Mouse (Mus musculus) regulatory T cell (primary cell): Measurements from ENCODE around the gene Dhrs4.

ENCODE experiments used
- in situ Hi-C: fragments of 300-600 bp; cut with MboI, MseI; formaldehyde crosslinking; loops from one replicate; pipeline ENCODE4 v1.15.1; 2025; ENCODE audit warnings: high pct_unique_total_duplicates

Dhrs4 gene

GRCm38 (mm10) chr14:55478651-55479599, at the start of gene Dhrs4:
TSS of gene Dhrs4 (plus strand) at chr14:55478758.
- in situ Hi-C loops = no loop called here

GRCm38 (mm10) chr14:55430255-55430654, 48.3 kb upstream of the Dhrs4 start:
- in situ Hi-C loops = no loop called here

DNA sequence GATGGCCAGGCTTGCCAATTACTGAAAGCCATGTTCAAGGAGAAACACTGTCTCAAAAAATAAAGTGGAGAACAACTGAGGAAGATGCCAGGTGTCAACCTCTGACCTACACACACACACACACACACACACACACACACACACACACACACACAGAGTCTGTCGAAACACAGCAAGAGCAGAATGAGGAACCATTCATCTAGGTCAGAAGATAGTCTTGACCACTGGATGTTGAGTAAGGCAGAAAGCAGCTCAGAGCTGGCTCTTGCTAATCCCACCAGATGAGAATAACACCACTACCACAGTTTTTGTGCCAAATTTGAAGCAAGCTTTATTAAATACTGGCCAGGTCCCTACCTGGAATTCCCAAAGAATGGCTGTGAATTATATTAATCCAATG, 45.5 kb upstream of the Dhrs4 start:
- in situ Hi-C loops = no loop called here

- in situ Hi-C loops = no loop called here
Measured at GRCm38 (mm10) chr14:55434825-55435224, 43.7 kb upstream of the Dhrs4 start.

DNA sequence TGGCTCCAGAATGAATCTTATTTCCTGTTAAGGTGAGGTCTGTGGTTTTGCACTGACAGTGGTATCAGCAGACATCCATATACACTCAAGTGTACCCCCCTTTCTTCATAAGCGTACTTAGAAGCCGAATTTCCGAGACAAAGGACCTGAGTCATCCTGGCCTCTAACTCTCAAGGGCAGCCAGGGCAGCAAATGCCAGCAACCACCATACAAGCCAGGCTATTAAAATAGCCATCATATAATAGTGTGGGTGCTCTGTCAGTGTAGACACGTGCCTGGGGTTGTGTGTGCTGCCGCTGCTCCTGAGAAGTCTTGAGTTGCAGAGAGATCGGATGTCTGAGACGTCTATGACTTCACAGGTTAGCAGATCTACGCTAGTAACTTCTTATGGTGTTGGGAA, 41.4 kb upstream of the Dhrs4 start:
- in situ Hi-C loops = no loop called here

DNA sequence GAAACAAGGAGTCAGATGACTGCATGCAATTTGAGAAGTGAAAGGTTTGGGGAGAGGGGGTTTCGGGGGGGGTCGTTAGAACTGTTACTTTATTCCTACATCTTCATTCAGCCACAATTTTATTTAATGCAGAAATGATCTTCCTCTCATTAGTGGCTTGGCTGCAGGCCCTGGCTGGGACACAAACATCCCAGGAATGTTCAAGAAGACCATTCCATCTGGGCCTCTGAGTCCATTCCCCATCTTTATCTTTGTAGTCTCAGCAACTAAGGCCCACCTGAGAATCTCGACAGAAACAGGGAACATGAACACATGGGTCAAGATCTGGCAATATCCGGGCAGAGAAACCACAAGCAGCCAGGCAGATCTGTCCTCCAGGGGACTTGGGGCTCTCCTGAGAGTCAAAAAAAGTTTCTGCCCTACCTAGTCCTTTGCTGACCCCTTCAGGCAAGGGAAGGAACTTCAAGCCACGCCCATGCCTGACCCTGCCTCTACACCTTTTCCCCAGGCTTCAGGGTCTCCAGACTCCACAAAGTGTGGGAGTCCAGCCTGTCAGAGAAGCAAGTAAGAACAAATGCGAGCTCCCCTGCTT, 40.3 kb upstream of the Dhrs4 start:
- in situ Hi-C loops = no loop called here

DNA sequence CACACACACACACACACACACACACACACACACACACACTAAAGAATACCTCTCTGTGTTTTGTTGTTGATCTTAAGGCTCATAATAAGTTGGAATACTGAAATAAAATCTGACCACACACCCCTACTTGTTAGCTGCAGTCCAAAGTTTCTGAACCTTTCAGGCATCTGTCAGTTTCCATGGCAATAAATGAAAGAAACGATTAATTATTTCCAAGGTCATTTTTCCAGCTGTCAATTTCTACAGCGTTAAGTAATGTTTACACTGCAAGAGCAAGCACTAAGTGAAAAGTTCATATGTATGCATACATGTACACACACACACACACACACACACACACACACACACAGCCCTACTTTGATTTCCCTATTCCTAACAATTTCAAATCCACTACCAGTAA, 20.9 kb upstream of the Dhrs4 start:
- in situ Hi-C loops = no loop called here

DNA sequence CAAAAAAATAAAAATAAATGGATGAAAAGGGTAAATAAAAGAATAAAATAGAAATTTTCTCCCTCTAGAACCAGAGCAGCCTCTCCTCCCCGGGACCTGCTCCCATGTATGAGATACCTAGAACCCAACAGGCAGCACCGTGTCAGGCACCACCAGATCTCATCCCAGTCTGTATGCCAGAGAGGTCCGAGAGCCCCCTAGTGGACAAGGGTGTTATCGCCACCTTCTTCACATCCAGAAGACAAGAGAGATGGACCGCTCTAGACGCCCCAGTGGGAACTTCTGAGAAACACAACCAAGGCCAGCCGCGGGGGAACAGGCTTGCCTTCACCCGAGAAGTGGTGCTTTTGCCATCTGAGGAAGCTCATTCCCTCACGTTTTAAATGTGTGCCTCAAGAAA, 20.3 kb upstream of the Dhrs4 start:
- in situ Hi-C loops = no loop called here

DNA sequence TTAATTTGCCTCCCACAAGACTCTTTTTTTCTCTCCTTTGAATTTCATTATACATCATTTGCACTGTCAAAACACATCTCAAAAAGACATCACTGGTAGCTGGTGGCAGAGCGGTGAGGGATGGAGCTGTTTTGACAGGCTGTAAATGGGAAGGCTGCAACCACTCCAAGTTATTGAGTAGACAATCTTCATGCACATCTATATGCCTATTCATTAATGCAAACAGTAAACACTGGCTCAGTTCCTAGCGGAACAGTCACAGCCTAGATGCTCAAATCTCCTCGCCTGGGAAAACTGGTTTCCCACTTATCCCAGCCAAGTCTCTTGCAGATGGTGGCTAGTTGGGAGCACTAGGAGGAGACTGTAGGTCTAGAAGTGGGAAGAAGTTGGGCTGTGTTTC, 19.8 kb upstream of the Dhrs4 start:
- in situ Hi-C loops = no loop called here

DNA sequence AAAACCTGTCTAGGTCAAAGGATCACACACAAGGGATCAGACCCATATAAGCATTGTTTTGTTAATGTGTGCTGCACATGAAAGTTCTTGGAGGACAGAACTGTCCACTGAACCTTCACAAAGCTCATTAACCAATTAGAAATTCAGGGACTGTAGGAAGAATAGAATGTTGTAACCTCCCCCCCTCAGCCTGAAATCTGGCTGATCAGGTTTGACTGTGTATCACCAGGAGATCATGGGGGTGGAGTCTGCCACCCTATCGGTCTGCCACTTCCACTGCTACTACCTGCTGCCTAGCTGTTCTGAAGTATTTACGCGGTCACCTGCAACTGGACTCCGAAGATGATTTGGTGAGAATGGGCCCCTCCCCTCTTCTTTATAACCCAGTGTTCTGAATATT, 18.8 kb upstream of the Dhrs4 start:
- in situ Hi-C loops = no loop called here

DNA sequence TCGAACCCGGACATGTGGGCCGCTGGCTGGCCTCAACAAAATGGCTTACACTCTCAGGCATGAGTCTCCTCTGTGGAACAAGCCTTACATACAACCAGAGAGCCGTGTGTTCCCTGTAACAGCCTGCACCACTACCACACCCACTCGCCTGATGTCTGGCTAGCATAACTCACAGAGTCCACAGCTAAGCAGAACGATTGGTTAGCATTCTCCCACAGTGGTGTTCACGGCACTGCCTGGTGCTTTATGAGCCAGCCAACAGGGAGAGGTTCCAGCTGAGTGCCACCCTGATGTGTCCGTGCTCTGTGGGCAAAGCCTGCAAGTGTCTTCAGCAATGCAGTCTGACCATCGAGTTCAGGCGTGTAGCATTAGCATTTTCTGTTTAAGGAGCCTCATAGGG, 18.3 kb upstream of the Dhrs4 start:
- in situ Hi-C loops = no loop called here

GRCm38 (mm10) chr14:55461757-55462156, 16.8 kb upstream of the Dhrs4 start:
- in situ Hi-C loops = no loop called here

DNA sequence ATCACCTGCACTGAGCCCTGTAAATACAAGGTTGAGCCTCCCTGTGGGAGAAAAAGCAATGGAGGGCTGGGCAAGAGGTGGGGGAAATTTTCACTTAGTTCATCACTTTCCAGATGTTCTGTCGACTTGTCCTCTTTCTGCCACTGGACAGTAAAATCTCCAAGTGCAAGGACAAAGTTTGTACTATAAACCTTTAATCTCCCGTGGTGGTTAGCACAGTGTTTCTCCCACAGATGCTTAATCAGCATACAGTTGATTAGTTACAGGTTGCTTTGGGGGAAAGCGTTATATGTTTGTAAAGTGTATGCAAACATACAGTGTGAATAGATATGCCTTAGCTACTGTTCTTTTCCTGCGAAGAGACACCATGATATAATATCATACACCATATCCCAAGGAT, 12.1 kb upstream of the Dhrs4 start:
- in situ Hi-C loops = no loop called here

DNA sequence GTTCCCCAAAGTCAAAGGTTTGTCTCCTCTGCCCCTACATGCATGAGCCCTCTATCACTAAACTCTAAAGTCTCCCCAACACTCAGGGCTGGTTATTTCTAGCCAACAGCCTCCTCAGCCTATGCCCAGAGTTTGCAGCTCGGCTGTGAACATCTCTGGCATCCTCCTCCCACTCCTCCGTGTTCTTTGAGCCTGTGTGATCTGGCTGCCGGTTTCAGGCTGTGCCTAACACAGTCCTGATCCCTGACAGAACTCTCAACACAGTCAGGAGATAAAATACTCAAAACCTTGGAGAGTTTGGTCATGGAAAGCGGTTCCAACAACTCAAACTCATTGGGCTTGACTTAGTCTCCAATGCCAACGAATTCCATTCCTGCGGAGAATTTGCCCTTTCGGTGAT, 11.4 kb upstream of the Dhrs4 start:
- in situ Hi-C loops = no loop called here

- in situ Hi-C loops = no loop called here
Measured at GRCm38 (mm10) chr14:55468301-55468741, 10.2 kb upstream of the Dhrs4 start.

DNA sequence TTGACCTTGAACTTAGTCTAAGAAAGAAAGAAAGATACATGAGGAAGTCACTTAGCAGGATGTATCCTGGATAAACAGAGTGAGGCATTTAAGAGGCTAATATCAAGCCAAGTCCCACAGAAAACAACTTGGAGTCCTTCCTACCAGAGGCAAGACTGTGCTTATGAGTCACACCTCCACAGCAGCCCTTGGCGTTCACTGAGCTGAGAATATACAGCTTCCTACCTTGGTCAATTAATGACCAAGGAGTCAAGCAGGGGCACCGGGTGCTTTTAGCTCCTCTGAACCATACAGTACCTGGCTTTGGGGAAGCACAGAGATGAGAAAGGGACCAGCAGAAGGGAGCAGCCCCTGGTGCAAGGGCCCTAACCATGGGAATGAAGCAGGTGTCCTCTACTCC, 9.5 kb upstream of the Dhrs4 start:
- in situ Hi-C loops = no loop called here

DNA sequence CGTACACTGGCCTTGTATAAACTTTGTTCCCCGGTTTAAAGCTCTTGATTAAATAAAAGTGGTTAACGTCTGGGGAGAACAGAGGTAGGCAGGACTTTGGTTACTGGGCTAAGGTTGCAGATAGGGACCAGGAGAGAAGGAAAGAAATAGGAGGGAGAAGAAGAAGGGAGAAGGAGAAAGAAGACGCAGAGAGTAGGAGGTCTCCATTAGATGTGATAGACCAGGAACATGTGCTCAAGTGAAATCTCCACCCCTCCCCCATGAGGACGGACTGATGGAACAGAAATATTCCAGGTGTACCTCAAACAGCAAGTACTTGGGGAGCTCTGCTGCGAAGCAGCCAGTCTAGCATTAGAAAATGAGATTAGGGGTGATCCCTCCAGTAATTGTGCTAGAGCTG, 8.7 kb upstream of the Dhrs4 start:
- in situ Hi-C loops = no loop called here

- in situ Hi-C loops = no loop called here
Measured at GRCm38 (mm10) chr14:55470806-55471205, 7.8 kb upstream of the Dhrs4 start.

GRCm38 (mm10) chr14:55475654-55476053, 2.9 kb upstream of the Dhrs4 start:
- in situ Hi-C loops = no loop called here

DNA sequence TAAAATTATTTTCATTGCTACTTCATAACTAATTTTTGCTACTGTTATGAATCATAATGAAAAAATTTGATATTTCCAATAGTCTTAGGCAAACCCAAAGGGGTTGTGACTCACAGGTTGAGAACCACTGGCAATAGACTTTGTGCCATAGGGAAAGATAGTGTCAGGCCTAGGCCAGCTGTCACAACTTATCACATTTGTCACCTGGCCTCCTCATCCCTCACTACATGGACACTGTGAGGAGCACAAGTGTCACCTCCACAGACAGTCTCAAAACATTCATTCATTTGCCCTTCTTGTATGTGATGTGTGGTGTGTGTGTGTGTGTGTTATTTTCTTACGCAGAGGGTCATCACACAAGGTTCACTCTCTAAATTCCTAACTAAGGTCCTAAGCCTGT, 1.1 kb upstream of the Dhrs4 start:
- in situ Hi-C loops = no loop called here

DNA sequence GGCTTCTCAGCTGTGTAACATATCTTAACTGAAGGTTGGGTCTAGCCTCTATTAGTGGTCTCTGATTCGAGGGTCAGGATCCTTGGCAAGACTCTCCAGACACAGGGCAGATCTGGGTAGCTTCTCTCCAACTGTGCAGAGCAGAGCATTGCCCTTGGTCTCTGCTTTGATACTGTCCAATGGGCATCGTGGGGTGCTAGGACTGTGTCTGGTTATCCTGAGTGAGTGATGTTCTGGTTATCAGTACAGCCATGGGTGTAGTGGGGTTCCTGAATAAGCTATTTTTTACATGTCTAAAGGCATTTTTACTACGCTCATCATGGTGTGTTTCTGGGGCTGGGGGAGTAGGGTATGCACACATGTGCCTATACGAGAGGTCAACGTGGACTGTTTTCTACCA, 729 bp upstream of the Dhrs4 start:
- in situ Hi-C loops = no loop called here

GRCm38 (mm10) chr14:55479629-55480028, 1.1 kb downstream of the Dhrs4 start:
- in situ Hi-C loops = no loop called here

- in situ Hi-C loops = no loop called here
Measured at GRCm38 (mm10) chr14:55484430-55485085, 6.0 kb downstream of the Dhrs4 start.
